Mouse (Mus musculus): Measurements from ENCODE around the gene Nfkbid.

DNA sequence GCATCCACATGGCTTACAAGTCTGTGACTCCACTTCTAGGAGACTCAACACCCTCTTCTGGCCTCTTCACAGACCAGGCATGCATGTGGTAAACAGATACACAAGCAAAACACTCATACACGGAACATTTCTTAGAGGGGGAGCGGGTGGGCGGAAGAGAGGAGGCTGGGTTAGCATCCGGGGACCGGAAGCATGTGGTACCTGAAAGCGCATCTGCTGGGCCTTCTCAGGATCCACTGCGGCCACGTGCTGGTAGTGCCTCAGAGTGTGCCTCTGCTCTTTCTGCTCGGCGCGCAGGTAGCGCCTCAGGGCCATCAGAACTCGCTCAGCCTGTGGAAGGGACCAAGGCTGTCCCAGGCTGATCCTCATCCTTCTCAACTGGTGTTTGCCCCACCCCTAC, 18.2 kb downstream of the Nfkbid start:
- TF ChIP-seq CTCF (IDR thresholded peaks at IDR 0.05; ENCODE audit: borderline replicate concordance, extremely low read depth, insufficient read depth, insufficient read length) (no peak), POLR2A (IDR thresholded peaks at IDR 0.05; ENCODE audit: borderline replicate concordance, extremely low read depth, insufficient read depth, insufficient read length, poor library complexity, severe bottlenecking) (no peak)
